Mouse (Mus musculus) forelimb bud, embryonic 11.5 days (tissue): ENCODE results near the gene Bnc2.

Experiments
- DNase-seq: peaks from one replicate; pipeline ENCODE4 v3.0.0-alpha.2; 2012; ENCODE audit warnings: low read depth, low spot score

The Bnc2 gene

GRCm38 (mm10) chr4:84431677-84432515 is 243.2 kb downstream of the Bnc2 start:
- DNase-seq, result no peak

DNA sequence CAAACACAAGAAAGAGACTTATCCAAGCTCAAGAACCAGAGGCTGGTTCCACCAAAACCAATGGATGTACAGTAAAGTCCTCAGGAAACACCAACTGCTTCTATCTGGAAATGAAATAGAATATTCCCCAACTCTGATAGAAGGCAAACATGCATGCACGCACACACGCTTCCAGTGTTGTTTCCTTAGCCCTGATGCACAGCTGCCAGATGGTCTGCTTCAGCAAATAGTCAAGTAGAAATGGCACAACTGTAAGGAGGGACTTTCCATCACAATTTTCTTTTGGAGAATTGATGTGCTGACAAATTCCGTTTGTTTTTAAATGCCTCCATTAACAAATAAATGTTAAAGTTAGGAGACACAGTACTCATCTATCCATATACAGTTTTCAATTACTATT is 247.1 kb downstream of the Bnc2 start:
- DNase-seq, result no peak

GRCm38 (mm10) chr4:84411431-84411830 is 263.6 kb downstream of the Bnc2 start:
- DNase-seq, result no peak

DNA sequence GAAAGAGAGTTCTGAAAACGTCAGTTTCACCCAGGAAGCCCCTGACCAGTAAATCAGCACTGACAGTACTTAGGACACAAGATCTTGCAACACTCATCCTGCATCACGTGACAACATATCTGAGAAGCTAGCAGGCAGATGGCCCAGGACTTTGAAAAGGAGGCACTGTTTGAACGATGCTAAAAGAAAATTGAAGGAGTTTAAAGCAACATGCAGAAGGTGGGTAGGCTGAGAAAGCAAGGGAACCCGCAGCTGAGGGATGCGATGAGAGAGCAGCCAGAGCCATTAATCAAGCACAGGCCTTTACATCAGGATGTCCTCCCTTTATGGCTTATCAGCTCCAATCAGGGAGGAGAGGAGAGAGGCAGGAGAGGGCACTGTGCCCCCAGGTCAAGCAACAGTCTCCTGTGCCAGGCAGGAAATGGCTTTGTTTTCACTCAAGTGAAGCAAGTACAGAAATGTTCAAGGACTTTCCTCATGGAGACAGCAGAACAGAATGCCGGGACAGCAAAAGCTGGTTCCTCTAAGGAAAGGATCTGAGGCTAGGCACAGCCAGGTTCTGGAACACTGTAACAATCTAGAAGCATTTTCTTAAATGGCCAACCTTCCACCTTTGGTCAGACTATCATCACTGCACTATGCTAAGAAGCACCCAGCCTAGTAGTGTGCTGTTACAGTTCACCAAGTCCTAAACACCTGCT is 267.6 kb downstream of the Bnc2 start:
- no peak for DNase-seq

GRCm38 (mm10) chr4:84403356-84404145 is 271.5 kb downstream of the Bnc2 start:
- DNase-seq, result no peak

DNA sequence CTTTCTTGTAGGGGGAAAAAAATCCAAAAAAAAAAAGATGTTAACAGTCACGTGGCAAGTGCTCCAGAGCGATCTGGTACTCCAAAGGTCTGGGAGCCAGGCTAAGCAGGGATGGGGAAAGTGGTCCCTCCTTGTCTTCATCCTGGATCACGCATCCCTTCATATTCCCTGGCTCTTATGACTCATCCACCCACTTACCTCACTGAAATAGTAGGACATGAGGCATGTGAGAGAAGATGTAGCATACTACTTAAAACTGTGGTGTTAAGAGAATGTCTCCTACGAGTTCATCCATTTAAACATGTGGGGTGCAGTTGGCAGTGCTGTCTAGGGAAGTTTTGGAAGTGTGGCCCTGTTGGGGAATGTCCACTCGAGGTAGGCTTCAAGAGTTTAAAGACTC is 286.1 kb downstream of the Bnc2 start:
- no peak for DNase-seq

DNA sequence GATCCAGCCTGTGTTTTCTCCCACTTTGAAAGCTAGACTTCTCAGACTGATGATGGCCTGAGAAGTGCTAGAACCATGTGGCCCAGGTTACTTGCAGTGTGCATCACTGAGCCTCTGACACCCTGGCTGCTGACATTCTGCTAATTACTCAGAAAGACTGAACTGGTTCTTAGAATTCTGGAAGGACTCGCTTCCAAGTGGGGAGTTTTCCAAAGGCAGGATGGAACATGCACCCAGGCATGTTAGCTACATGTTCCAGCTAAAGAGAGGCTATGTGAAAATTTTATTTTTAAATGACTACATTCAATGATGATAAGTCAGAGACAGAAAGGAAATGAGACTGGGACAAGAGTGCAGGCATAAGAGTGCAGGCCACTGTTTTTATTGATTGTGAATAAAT is 289.9 kb downstream of the Bnc2 start:
- no peak for DNase-seq

GRCm38 (mm10) chr4:84379289-84379688 is 295.8 kb downstream of the Bnc2 start:
- no peak for DNase-seq

- DNase-seq, result no peak
Measured at GRCm38 (mm10) chr4:84377513-84377912, 297.6 kb downstream of the Bnc2 start.

- DNase-seq, result peak; percentile 80
Measured at GRCm38 (mm10) chr4:84362337-84362823, 312.7 kb downstream of the Bnc2 start.

DNA sequence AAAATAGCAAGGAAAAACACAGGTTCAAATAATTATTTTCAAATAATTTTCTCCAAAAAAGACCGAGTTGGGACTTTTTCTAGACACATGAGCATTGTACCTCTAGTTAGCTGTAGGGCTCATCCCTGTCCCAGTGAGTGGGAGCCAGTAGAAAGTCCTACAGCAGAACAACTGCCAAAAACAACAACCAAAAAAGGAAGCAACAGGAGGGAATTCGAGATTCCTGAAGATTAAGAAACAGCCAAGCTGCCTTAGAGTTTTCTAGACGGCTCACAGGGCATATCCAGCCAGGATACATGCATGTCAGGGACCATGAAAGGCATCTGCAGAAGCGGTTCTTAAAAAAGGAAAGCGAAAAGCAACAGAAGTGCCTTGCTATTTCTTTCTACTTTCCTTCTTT is 313.9 kb downstream of the Bnc2 start:
- no peak for DNase-seq

DNA sequence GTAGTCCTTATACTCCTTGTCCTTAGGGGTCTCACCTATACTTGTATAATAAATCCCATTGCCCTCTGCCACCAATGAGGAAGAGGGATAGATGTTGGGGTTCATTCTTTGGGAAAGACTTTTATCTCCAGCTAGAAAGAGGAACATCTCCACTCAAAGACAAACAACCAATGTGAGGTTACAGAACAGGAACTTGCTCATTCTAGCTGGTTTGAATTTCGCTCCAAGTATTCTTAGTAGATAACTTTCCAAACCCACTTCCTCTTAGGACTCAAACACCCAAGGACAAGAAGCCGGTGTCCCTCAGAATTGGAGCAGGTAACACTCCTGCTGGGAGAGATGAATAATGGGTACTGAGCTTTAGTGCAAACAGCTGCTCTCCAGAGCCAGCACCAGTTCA is 315.1 kb downstream of the Bnc2 start:
- no peak for DNase-seq

- peak; percentile 51 for DNase-seq
Measured at GRCm38 (mm10) chr4:84358204-84358603, 316.9 kb downstream of the Bnc2 start.

DNA sequence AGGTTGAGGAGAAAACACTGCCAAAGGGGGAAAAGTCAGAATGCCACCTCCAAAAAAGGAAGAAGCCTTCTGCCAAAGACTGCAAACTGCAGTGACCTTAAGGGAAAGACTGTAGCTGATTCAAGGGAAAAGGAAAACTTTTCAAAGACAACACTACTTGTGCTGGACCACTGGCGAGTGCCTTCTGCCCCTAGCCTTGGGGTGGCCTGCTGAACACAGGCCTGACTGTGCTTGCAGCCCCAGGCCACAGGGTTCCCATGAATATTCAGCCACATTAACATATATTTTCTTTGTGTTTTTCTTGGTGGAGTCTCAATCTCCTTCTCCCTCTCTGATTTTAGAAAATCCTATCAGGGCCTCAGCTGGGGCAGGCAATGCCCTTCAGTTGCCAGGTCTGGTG is 317.7 kb downstream of the Bnc2 start:
- DNase-seq, result no peak

GRCm38 (mm10) chr4:84356468-84357153 is 318.5 kb downstream of the Bnc2 start:
- no peak for DNase-seq

GRCm38 (mm10) chr4:84352656-84353055 is 322.4 kb downstream of the Bnc2 start:
- no peak for DNase-seq

- DNase-seq, result no peak
Measured at GRCm38 (mm10) chr4:84349536-84349935, 325.5 kb downstream of the Bnc2 start.

DNA sequence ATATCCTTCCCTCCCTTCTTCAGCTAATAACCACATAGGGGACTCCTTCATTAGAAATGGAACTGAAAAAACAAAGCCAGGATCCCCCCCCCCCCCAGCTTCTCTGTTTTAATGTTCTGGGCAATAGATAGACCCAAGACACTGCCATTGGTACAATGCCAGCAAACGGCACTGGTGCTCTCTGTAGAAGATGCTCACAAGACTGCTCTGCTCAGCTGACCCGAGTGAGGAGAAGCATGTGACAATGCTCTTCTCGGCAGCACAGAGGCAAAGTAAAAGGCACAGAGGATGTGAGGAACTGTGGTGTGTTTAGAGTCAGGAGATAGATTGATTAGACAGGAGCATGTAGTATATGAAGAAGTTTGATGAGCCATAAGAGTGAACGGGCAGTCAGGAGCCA is 335.9 kb downstream of the Bnc2 start:
- DNase-seq, result no peak

- no peak for DNase-seq
Measured at GRCm38 (mm10) chr4:84331995-84332394, 343.1 kb downstream of the Bnc2 start.

DNA sequence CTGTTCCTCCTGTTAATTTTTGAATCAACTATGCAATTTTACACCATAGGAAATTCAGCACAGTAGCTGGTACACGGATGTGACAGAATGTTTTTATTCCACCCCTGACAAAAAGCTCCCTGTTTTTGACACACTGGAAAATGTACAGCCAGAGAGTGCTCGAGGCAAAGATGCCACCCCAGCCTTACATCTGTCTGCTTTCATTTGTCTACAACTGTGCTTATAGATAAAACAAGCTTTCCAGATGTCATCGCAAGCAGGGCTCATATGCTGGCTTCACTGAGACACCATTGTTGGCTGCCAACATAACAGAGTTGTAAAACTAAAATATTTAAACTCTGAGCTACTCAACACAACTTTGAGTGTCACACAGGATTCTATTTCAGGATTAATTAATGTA is 343.6 kb downstream of the Bnc2 start:
- no peak for DNase-seq

DNA sequence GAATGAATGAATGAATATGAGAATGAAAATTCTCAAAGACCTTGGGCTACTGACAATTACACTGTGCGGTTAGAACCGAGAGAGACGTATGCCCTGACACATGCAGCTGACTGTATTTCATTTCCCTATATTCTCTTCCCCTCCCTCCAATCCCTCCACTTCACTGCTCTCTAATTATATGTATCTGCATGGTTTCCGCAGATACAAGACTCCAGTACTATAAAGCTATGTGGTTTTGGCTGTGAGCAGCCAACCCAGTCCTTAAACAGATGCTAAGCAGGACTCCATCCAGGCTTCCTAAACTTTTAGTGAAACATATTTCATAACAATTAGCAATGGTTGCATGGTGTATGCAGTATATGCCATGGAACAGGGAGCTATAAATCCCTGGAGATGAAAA is 344.6 kb downstream of the Bnc2 start:
- no peak for DNase-seq

DNA sequence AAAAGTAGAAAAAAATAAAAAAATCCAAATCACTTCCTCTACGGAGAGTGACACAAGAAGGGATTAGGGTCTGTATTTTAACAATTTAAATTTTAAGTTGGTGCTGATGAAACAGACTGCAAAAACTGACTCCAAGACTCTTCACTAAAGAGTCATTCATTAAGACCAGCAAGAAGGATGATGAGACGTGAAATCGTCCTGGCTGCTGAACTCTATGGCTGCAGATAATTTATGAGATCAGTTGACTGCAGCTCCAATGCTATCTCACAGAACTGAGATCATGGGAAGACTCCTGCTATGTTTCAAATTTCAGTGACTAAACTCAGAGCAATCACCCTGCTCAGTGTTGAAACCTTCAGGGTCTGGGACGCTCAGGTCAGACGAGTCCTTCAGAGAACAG is 345.4 kb downstream of the Bnc2 start:
- DNase-seq, result no peak
